Mouse (Mus musculus) gastrocnemius, adult 8-10 months (tissue): ENCODE data around the gene Dgke. TPM values are rescaled to one million over a fixed set of nuclear protein-coding genes. Genes with fewer than 3 reads are reported as not detected.
"Not testable (repeated sequence)": the region's sequence is repeated elsewhere in the genome, so short reads cannot be mapped to it uniquely, and the experiment has no call there.

Experiments
- DNase-seq, 2 experiments: peaks; one replicate each; pipeline ENCODE4 v3.0.0; 2022; ENCODE audit warnings: low spot score in 2 of 2
- total RNA-seq, 4 experiments: library from RNA; stranded (reverse); gene quantifications; 2 replicates each; pipeline ENCODE4 v1.2.4; 2022

The Dgke gene
- total RNA-seq, 4 experiments from 2014 or later = 2.1 to 3.6 (median 2.9) TPM

DNA sequence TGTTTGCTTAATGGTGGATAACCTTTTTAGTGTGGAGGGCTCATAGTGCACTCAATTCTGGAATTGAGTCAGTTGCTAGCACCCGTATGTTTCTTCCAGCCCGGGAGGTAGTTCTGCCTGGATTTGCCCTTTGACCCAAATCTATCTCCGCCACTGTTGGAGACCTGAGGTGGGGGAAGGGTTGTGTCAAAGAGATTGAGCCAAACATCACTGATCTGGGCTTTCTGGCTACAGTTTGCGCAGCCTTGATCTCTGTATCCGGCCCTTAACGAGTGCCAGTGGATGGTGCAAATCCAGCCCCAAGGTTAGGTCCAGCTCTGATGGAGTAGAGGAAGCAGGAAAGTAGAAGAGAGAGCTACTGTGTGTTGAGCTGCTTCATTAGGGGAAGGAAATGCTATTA is 63.6 kb downstream of the Dgke start:
- DNase-seq = no peak

- no peak for DNase-seq
These were observed 64.0 kb downstream of the Dgke start for GRCm38 (mm10) chr11:89002621-89003020.

- no peak for DNase-seq
These were observed 64.6 kb downstream of the Dgke start for GRCm38 (mm10) chr11:89002068-89002467.

GRCm38 (mm10) chr11:89001569-89001968 is 65.1 kb downstream of the Dgke start:
- no peak for DNase-seq

DNA sequence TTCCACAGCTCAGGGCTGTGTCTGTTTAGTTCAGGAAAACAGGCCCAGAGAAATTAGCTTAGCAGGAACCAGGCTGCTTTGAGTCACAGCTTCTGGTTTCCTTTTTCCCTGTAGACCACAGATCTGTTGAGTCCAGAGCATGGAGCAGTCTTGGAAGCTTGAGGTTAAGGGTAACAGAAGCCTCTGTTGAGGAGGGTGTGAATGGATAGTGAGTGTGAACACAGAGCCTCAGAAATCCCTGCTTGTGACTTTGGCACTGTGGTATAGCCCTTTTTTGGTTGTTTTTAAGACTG is 66.2 kb downstream of the Dgke start:
- no peak for DNase-seq

DNA sequence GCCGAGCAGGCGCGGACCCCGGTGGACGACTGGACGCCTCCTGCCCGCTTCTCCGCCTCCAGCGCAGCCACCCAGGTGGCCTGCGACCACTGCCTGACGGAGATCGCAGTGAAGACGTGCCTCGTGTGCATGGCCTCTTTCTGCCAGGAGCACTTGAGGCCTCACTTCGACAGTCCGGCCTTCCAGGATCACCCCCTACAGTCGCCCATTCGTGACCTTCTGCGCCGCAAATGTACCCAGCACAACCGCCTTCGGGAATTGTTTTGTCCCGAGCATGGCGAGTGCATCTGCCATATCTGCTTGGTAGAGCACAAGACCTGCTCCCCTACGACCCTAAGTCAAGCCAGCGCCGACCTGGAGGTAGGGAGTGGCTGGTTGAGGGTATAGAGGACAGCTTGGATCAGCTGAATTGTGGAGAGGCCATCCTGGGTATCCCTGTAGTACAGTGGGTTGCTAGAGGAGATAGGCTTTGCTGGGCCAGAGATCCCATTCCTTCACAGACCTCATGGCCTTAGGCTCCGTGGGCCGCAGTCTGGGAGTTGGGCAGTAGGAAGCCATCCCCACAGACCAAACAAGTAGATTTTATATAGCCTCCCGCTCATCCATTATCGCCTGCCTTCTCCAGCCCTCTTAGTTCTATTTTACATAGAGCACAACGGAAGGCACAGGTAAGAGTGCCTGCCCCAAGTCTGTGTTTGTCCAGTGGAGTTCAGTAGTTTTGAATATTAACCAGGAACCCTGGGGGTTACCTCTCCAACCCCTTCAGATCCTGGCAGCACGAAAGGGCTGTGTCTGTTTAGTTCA is 66.7 kb downstream of the Dgke start:
- DNase-seq = no peak

- DNase-seq = peak; percentile 91 to 92
These were observed 67.5 kb downstream of the Dgke start, which contains the start of gene Trim25 for GRCm38 (mm10) chr11:88998974-88999722. TSS of gene Trim25 (plus strand) at chr11:88999376.

- DNase-seq = no peak
These were observed 68.2 kb downstream of the Dgke start for GRCm38 (mm10) chr11:88998406-88998805.

DNA sequence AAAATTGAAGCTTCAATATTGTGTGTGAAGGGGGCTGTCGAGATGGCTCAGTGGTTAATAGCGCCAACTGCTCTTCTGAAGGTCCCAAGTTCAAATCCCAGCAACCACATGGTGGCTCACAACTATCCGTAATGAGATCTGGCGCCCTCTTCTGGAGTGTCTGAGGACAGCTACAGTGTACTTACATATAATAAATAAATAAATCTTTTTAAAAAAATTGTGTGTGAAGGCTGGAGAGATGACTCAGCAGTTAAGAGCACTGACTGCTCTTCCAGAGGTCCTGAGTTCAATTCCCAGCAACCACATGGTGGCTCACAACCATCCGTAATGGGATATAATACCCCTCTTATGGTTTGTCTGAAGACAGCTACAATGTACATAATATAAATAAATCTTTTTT is 69.3 kb downstream of the Dgke start:
- not testable (repeated sequence) for DNase-seq

DNA sequence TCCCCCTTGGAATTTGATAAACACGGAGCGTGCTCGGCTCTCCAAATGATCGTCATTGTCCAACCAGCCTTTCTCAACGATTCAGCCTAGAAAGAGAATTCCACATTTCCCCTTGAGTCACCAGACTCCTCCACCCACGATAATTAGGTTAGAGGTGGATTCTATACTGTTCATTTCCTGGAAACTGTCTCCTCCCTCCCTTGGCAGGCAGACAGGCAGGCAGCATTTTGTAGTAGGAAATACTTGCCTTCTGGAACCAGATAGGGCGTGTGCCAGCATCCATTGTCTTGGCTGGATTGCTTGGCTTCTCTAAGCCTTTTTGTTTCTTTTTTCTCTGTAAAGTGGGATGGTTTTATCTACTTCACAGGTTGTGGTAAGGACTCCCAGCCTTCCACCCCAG is 70.2 kb downstream of the Dgke start:
- DNase-seq = no peak

- DNase-seq = no peak
These were observed 71.0 kb downstream of the Dgke start for GRCm38 (mm10) chr11:88995616-88996015.

DNA sequence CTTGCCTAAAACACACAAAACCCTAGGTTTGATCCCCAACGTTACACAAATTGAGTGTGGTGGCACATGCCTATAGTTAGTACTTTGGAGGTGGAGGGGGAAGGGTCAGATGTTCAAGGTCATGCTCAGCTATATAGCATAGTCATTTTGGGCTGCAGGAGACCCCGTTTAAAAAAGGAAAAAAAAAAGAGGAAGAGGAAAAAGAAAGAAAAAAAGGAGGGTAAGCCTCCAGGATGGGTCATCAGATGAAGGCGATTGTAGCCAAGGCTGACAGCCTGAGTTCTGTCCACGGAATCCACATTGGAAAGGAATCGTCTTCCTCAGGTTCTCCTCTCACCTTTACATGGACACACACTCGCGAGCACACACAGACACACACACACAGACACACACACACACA is 72.2 kb downstream of the Dgke start:
- no peak for DNase-seq

GRCm38 (mm10) chr11:88993625-88994024 is 73.0 kb downstream of the Dgke start:
- no peak for DNase-seq

- DNase-seq = no peak
These were observed 73.5 kb downstream of the Dgke start for GRCm38 (mm10) chr11:88993186-88993585.

DNA sequence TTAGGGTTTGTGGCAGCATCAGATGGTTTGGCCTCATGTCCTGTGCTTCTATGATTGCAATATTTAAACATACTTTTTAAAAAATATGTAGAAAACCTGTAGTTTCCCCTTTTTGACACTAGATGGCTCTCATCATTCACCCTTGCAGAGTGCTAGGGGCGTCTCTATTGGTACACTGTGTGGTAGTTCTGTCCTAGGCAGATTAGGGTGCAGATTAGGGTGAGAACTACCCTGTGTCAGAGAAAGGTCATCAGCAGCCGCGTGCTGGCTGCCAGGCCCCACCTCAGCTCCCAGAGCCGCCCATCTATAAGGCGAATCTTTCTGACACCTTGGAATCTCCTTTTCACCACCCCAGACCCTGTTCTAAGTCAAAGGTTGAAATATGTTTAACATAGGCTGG is 77.1 kb downstream of the Dgke start:
- DNase-seq = no peak

DNA sequence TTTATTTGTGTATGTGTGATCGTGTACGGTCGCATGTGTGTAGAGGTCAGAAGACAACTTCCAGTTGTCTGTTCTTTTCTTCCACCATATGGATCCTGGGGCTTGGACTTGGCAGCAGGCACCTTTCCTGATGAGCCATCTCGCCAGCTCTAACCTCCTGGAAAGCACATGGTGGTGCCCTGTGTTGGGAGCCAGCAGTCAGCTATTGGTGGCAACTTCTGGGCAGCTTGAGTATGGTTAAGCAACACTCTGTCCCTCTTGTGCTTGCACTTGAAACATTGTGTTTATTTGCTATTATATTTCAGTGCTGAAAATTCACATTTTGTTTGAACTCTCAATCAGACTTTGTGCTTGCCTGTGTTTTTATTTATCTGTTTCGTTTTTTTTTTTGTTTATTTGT is 77.7 kb downstream of the Dgke start:
- DNase-seq = no peak

DNA sequence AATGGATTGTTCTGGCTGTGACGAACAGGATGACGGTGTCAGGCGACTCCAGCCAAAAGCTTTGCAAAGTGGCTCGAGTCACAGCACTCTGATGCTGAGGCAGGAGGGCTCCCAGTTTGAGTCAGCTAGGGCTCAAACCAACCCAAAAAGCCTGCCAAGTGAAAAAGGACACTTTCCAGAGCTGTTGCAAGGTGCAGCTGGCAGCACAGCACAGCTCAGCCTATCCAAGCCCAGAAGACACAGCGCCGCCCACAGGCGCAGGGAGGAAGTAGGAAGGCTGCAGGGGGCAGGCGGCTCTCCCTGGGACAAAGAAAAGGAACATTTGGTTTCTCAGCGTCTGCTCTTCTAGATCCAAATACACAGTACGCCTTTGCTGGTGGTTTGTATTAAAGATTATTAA is 80.0 kb downstream of the Dgke start:
- DNase-seq = no peak

Other genes starting within 250 kb of the Dgke start
- 10 to 100 TPM; 61.8 to 71.6 (median 65.3) TPM for gene Akap1, start 202.3 kb downstream of the Dgke start, total RNA-seq
- gene Scpep1, start 111.4 kb downstream of the Dgke start, total RNA-seq = 1 to 10 TPM; 4.5 to 9.4 (median 6.0) TPM
- gene Elobl, start 99.9 kb downstream of the Dgke start, total RNA-seq = not detected
- 1 to 10 TPM; 4.1 to 5.7 (median 4.4) TPM for gene Coil, start 96.6 kb downstream of the Dgke start, total RNA-seq
- gene Trim25, start 67.5 kb downstream of the Dgke start, total RNA-seq = 1 to 10 TPM; 4.1 to 8.3 (median 6.0) TPM
- not detected for gene Gm525, start 7.0 kb upstream of the Dgke start, total RNA-seq
- gene Nog, start 235.5 kb upstream of the Dgke start, total RNA-seq = 1 to 10 TPM; 2.0 to 3.6 (median 2.8) TPM